Mouse (Mus musculus) embryonic facial prominence, embryonic 13.5 days (tissue): ENCODE results near the gene 9930022D16Rik. TPM values are rescaled to one million over a fixed set of nuclear protein-coding genes. Genes with fewer than 3 reads are reported as not detected.

Source experiments
- ATAC-seq: fragments of 200-750 bp; cut with Nextera tagmentation; 2 replicates; pipeline ENCODE4 v1.8.0; 2017; ENCODE audit warnings: low read depth; ENCODE audit not compliant: insufficient number of reproducible peaks, insufficient read depth, low FRiP score, low TSS enrichment
- H3K27ac ChIP-seq: fragments of 300-500 bp; sonication (generic); 2 replicates; pipeline ENCODE4 v1.5.1; 2015; ENCODE audit warnings: moderate library complexity, mild to moderate bottlenecking, inconsistent platforms
- H3K27me3 ChIP-seq: fragments of 300-500 bp; sonication (generic); 2 replicates; pipeline ENCODE4 v1.6.1; 2015; ENCODE audit warnings: mild to moderate bottlenecking, inconsistent platforms
- H3K36me3 ChIP-seq: fragments of 300-500 bp; sonication (generic); 2 replicates; pipeline ENCODE4 v1.6.1; 2015; ENCODE audit warnings: mild to moderate bottlenecking, inconsistent platforms
- H3K4me1 ChIP-seq: fragments of 300-500 bp; sonication (generic); 2 replicates; pipeline ENCODE4 v1.6.1; 2015; ENCODE audit warnings: inconsistent platforms
- H3K4me2 ChIP-seq: fragments of 300-500 bp; sonication (generic); 2 replicates; pipeline ENCODE4 v1.6.1; 2015; ENCODE audit warnings: moderate library complexity, mild to moderate bottlenecking, inconsistent platforms
- H3K4me3 ChIP-seq: fragments of 300-500 bp; sonication (generic); 2 replicates; pipeline ENCODE4 v1.5.1; 2015; ENCODE audit warnings: mild to moderate bottlenecking, inconsistent platforms
- H3K9ac ChIP-seq: fragments of 300-500 bp; sonication (generic); 2 replicates; pipeline ENCODE4 v1.6.1; 2015; ENCODE audit warnings: mild to moderate bottlenecking, inconsistent platforms
- H3K9me3 ChIP-seq: fragments of 300-500 bp; sonication (generic); 2 replicates; pipeline ENCODE4 v1.6.1; 2016; ENCODE audit warnings: inconsistent platforms
- WGBS: fragments of 180-500 bp; shearing (Covaris S2); methylation state at CpG from one replicate; pipeline ENCODE4 v1.1.7; 2015; ENCODE audit warnings: mixed read lengths; 5-methylcytosine and 5-hydroxymethylcytosine counted together
- polyA plus RNA-seq: library from polyadenylated mRNA; unstranded; fragments of >200 nt; fragmentation: Nextera tagmentation; extraction: Ambion mirVana; gene quantifications from 2 replicates; pipeline ENCODE4 v1.2.1, GENCODE M21; 2015

The 9930022D16Rik gene
- polyA plus RNA-seq, 1 experiment from 2014 or later, result not detected

DNA sequence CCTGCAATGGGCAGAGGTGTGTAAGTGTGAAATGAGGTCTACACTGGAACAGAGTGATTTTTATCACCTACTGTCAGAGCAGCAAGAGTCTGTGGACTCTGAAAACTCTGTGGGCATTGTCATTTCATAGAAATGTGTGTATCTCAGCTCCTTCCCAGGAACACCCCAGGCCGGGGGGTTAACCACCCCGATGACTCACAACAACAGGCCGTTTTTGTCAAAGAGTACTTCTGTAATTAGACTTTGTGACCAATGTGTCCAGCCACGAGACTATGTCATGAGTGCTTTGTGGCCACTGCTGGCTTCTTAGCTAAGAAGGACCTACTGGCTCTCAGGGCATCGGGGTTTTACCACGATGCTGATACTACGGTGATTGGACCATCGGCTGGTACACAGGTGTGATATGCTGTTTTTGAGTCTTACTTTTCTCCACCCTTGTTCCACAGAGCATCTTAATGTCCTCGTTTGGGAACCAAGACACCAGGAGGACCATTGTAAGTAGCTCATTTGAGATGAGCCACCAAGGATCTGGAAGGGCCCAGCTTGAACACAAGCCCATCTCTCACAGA lies 3.8 kb downstream of the 9930022D16Rik start:
- no peak overlapping the region for H3K4me2 ChIP-seq
- H3K36me3 ChIP-seq, result no peaks in the 10 kb centered on the region

DNA sequence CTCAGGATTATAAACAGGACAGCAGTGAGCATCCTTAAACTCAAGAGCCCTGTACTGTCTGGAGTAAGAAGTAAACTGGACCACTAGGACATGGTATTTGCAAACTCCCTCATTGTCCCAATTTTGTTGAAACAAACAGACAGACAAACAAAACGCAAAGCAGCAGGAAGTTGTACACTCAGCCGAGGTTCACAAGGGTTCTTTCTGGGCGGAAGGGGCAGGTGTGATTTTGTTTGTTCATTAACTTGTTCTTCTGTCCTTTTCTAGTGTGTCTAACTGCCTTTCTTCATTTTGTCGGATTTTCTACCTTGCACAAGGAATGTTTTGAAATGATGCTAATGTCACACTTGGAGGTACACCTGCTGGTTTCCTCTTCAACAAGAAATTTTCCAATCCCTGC lies 5.7 kb downstream of the 9930022D16Rik start:
- H3K27ac ChIP-seq, result no peak overlapping the region
- WGBS, result 52% methylated on average over 4 of the region's 4 CpGs
- no peak overlapping the region for H3K4me2 ChIP-seq
- ATAC-seq, result no peak
- H3K9ac ChIP-seq, result no peak overlapping the region
- no peak overlapping the region for H3K4me3 ChIP-seq
- no peaks in the 10 kb centered on the region for H3K9me3 ChIP-seq
- H3K27me3 ChIP-seq, result peaks cover 8% of the 10 kb centered on the region
- H3K4me1 ChIP-seq, result no peaks in the 10 kb centered on the region
- no peaks in the 10 kb centered on the region for H3K36me3 ChIP-seq

More for the DNA sequence above, 3.8 kb downstream of the 9930022D16Rik start:
- no peak overlapping the region for H3K4me3 ChIP-seq
- no peak overlapping the region for H3K27ac ChIP-seq
- 83% methylated on average over 9 of the region's 9 CpGs for WGBS
- no peaks in the 10 kb centered on the region for H3K9me3 ChIP-seq
- no peaks in the 10 kb centered on the region for H3K4me1 ChIP-seq
- ATAC-seq, result no peak
- H3K9ac ChIP-seq, result no peak overlapping the region
- peaks cover 8% of the 10 kb centered on the region for H3K27me3 ChIP-seq

DNA sequence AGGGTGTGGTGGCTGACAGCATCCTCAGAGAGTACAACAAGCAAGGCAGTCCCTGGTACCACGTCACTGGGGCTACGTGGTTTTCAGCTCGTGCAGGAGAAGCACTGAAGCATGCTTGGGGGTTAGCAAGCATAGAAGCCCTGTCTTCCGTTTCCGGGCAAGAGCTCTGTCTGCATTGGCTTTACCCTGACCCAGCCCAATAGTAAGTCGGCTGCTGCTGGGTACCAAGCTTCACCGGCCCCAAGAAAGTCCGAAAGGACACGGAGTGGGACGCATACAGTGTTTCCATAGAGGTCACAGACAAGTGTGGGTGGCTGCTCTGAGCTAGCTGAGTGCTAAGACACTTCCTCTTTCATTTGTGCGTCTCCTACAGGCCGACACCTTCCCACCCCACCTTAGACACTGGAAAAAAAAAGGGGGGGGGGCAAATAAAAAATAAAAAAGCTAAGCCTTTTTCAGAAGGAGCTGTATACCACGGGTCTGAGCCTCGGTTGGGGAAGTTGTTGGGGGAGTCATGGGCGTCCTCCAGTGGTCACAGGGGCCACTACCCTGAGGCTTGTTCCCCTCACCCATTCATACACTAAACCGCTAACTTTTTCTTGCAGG lies 6.3 kb downstream of the 9930022D16Rik start:
- WGBS, result 43% methylated on average over 16 of the region's 16 CpGs
- ATAC-seq, result no peak
- Histone ChIP-seq H3K9ac (no peak overlapping the region), H3K4me1 (no peaks in the 10 kb centered on the region), H3K4me3 (no peak overlapping the region), H3K27ac (no peak overlapping the region), H3K27me3 (peaks cover 8% of the 10 kb centered on the region), H3K36me3 (no peaks in the 10 kb centered on the region), H3K9me3 (no peaks in the 10 kb centered on the region), H3K4me2 (peak overlapping the region; percentile 16; the same call in 1 of the 2 replicates)

GRCm38 (mm10) chr11:109420567-109420962 lies 6.8 kb downstream of the 9930022D16Rik start:
- H3K9me3 ChIP-seq, result no peaks in the 10 kb centered on the region
- no peak overlapping the region for H3K4me2 ChIP-seq
- H3K27me3 ChIP-seq, result peaks cover 8% of the 10 kb centered on the region
- H3K4me1 ChIP-seq, result no peaks in the 10 kb centered on the region
- ATAC-seq, result no peak
- no peak overlapping the region for H3K9ac ChIP-seq
- H3K4me3 ChIP-seq, result no peak overlapping the region
- H3K27ac ChIP-seq, result no peak overlapping the region
- H3K36me3 ChIP-seq, result no peaks in the 10 kb centered on the region
- WGBS, result 72% methylated on average over 14 of the region's 14 CpGs

DNA sequence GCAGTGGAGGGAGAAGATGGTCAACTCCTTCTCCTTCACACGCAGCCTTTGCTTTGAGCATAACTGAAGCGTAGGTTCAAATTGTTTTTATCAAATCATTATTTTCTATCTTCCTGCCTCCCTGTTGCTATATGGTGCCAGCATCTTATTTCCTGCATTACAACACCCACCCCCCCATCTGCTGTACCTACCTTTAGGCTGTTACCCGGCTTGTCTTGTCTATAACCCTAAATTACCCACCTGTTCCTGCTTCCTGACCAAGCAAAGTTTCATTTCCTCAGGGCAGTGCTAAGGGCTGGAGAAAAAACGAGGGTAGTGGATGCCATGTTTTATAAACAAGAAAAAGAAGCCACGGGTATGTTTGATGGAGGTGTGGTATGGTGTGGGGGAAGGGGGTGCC lies 7.5 kb downstream of the 9930022D16Rik start:
- H3K9ac ChIP-seq, result no peak overlapping the region
- no peaks in the 10 kb centered on the region for H3K36me3 ChIP-seq
- no peak overlapping the region for H3K4me3 ChIP-seq
- WGBS, result 75% methylated on average over 5 of the region's 5 CpGs
- no peak overlapping the region for H3K27ac ChIP-seq
- no peak for ATAC-seq
- H3K9me3 ChIP-seq, result no peaks in the 10 kb centered on the region
- H3K4me1 ChIP-seq, result no peaks in the 10 kb centered on the region
- peaks cover 8% of the 10 kb centered on the region for H3K27me3 ChIP-seq
- no peak overlapping the region for H3K4me2 ChIP-seq

GRCm38 (mm10) chr11:109422263-109422662 lies 8.5 kb downstream of the 9930022D16Rik start:
- H3K4me3 ChIP-seq, result no peak overlapping the region
- 96% methylated on average over 4 of the region's 4 CpGs for WGBS

GRCm38 (mm10) chr11:109423294-109423693 lies 9.6 kb downstream of the 9930022D16Rik start:
- Histone ChIP-seq H3K9ac (no peak overlapping the region), H3K36me3 (no peaks in the 10 kb centered on the region), H3K4me2 (no peak overlapping the region), H3K4me1 (peaks cover 9% of the 10 kb centered on the region), H3K27ac (no peak overlapping the region), H3K27me3 (peaks cover 8% of the 10 kb centered on the region), H3K9me3 (no peaks in the 10 kb centered on the region), H3K4me3 (no peak overlapping the region)
- no peak for ATAC-seq
- WGBS, result 68% methylated on average over 1 of the region's 1 CpGs

More at GRCm38 (mm10) chr11:109422263-109422662, 8.5 kb downstream of the 9930022D16Rik start:
- peaks cover 8% of the 10 kb centered on the region for H3K4me1 ChIP-seq
- H3K9me3 ChIP-seq, result no peaks in the 10 kb centered on the region
- no peak overlapping the region for H3K9ac ChIP-seq
- H3K27ac ChIP-seq, result no peak overlapping the region
- H3K4me2 ChIP-seq, result no peak overlapping the region
- ATAC-seq, result no peak
- H3K27me3 ChIP-seq, result peaks cover 8% of the 10 kb centered on the region
- no peaks in the 10 kb centered on the region for H3K36me3 ChIP-seq

GRCm38 (mm10) chr11:109425392-109426271 lies 11.9 kb downstream of the 9930022D16Rik start, which contains the start of gene Amz2:
Gene Amz2 (plus strand): TSS chr11:109425946.
- peak within 1 kb of the TSS; percentile 77 for H3K27ac ChIP-seq
- H3K4me3 ChIP-seq, result peak within 1 kb of the TSS; percentile 70
- peak within 1 kb of the TSS; percentile 83 for H3K9ac ChIP-seq
- H3K36me3 ChIP-seq, result peaks cover 21% of the 10 kb centered on the region
- H3K27me3 ChIP-seq, result no peaks in the 10 kb centered on the region
- peak; percentile 94 for ATAC-seq
- H3K4me1 ChIP-seq, result peaks cover 9% of the 10 kb centered on the region
- under 1% methylated on average over 65 of the region's 65 CpGs for WGBS
- H3K4me2 ChIP-seq, result peak within 1 kb of the TSS; percentile 66
- H3K9me3 ChIP-seq, result no peaks in the 10 kb centered on the region

DNA sequence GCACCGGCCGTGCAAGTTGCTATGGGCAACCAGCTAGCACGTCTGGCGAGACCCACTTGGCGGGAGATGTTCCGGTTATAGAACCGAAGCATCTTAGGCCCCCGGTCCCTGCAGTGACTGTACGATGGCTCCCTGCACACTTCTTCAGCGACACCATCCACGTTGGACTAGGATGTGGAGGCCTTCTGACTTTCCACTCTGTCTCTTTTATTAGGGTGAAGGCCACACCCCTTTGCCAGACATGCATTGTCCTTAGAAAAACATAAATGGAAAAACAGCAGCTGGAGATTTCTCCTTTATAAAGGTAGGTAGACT lies 12.5 kb downstream of the 9930022D16Rik start:
- peak overlapping the region; percentile 66 for H3K4me2 ChIP-seq
- H3K27ac ChIP-seq, result peak overlapping the region; percentile 77
- no peaks in the 10 kb centered on the region for H3K27me3 ChIP-seq
- under 1% methylated on average over 11 of the region's 11 CpGs for WGBS
- ATAC-seq, result no peak
- peak overlapping the region; percentile 83 for H3K9ac ChIP-seq
- peaks cover 27% of the 10 kb centered on the region for H3K36me3 ChIP-seq
- peaks cover 11% of the 10 kb centered on the region for H3K4me1 ChIP-seq
- H3K4me3 ChIP-seq, result peak overlapping the region; percentile 70
- no peaks in the 10 kb centered on the region for H3K9me3 ChIP-seq

DNA sequence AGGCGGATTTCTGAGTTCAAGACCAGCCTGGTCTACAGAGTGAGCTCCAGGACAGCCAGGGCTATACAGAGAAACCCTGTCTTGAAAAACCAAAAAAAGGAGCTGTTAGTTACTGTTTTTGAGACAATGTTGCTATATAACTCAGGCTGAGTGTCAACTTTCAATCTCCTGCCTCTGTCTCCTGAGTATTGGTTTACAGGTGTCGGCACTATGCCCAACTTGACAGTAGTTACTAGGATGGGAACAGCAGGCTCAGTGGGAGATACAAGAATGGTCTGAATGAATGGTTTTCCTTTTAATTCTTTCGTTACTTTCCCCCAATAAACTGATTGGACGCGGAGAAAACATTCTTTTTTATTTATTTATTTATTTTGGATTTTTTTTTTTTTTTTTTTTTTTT lies 13.6 kb downstream of the 9930022D16Rik start:
- WGBS, result 93% methylated on average over 5 of the region's 5 CpGs
- Histone ChIP-seq H3K4me1 (peaks cover 15% of the 10 kb centered on the region), H3K36me3 (peaks cover 33% of the 10 kb centered on the region), H3K27ac (no peak overlapping the region), H3K9me3 (no peaks in the 10 kb centered on the region), H3K9ac (no peak overlapping the region), H3K4me3 (no peak overlapping the region), H3K4me2 (no peak overlapping the region), H3K27me3 (no peaks in the 10 kb centered on the region)
- ATAC-seq, result no peak

- Histone ChIP-seq H3K27me3 (no peaks in the 10 kb centered on the region), H3K27ac (no peak overlapping the region), H3K9me3 (no peaks in the 10 kb centered on the region), H3K4me3 (no peak overlapping the region), H3K36me3 (peaks cover 79% of the 10 kb centered on the region), H3K4me1 (peaks cover 8% of the 10 kb centered on the region), H3K9ac (no peak overlapping the region), H3K4me2 (no peak overlapping the region)
- WGBS, result 93% methylated on average over 16 of the region's 16 CpGs
- ATAC-seq, result no peak
Measured at GRCm38 (mm10) chr11:109434233-109434798, 20.6 kb downstream of the 9930022D16Rik start.
